Mouse (Mus musculus): ENCODE results near the gene Hddc3. TPM values are rescaled to one million over a fixed set of nuclear protein-coding genes. Genes with fewer than 3 reads are reported as not detected.
A peak's percentile ranks its signal among the peaks of the same experiment; 100 is the strongest.

The Hddc3 gene
- total RNA-seq, 2 experiments from 2014 or later, result 38.5 to 45.9 TPM

- no peak for DNase-seq (ENCODE audit: low spot score in 2 of 2)
Observed at GRCm38 (mm10) chr7:80368635-80369421, 25.9 kb downstream of the Hddc3 start.

DNA sequence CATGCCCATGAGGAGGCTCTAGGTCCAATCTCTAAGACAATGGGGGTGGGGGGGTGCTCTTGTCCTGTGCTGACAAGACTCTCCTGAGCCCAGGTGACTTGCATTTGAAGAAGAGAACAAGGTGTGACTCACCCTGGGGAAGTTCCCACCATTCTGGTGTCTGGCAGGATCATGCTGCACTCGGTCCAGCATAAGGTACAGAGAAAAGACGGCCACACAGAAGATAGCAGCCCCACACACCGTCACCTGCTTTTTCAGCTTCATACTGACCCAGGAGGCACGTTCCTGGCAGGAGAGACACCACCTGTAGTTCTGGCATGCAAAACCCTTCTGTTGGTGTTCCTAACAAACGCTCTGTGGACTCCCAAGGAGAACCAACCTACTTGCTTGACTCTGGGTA lies 26.6 kb downstream of the Hddc3 start:
- DNase-seq (ENCODE audit: low spot score in 2 of 2), result no peak

DNA sequence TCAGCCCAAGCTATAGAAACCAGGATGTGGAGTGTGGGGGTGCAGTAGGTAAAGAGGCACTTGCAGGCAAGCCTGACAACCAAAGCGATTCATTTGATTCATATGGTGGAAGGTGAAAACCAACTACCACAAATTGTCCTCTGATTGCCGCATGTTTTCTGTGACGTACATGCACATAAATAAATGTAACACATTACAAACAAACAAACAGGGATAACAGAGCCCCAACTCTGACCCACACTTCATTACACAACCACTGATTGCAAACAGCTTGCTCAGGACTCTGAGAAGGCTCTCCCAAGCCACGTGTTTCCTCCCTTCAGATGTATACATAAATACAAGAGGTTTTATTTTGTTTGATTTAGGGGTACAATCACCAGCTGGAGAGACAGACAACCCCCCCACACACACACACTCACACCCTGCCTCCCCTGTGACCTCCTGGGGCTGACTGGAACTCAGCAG lies 27.1 kb downstream of the Hddc3 start:
- no peak for DNase-seq (ENCODE audit: low spot score in 2 of 2)

- DNase-seq (ENCODE audit: low spot score in 2 of 2), result peak; percentile 79 to 81
Observed at GRCm38 (mm10) chr7:80370649-80371040, 27.7 kb downstream of the Hddc3 start.

GRCm38 (mm10) chr7:80371041-80371751 lies 28.3 kb downstream of the Hddc3 start, which contains the start of gene Man2a2:
Gene Man2a2, minus strand, starts transcription at chr7:80371375.
- peak; percentile 84 to 87 for DNase-seq (ENCODE audit: low spot score in 2 of 2)

GRCm38 (mm10) chr7:80372166-80372565 lies 29.3 kb downstream of the Hddc3 start:
- DNase-seq (ENCODE audit: low spot score in 2 of 2), result no peak

GRCm38 (mm10) chr7:80372667-80373066 lies 29.8 kb downstream of the Hddc3 start:
- DNase-seq (ENCODE audit: low spot score in 2 of 2), result no peak

- no peak for DNase-seq (ENCODE audit: low spot score in 2 of 2)
Observed at GRCm38 (mm10) chr7:80373352-80373751, 30.4 kb downstream of the Hddc3 start.

GRCm38 (mm10) chr7:80373850-80374249 lies 30.9 kb downstream of the Hddc3 start:
- DNase-seq (ENCODE audit: low spot score in 2 of 2), result no peak

DNA sequence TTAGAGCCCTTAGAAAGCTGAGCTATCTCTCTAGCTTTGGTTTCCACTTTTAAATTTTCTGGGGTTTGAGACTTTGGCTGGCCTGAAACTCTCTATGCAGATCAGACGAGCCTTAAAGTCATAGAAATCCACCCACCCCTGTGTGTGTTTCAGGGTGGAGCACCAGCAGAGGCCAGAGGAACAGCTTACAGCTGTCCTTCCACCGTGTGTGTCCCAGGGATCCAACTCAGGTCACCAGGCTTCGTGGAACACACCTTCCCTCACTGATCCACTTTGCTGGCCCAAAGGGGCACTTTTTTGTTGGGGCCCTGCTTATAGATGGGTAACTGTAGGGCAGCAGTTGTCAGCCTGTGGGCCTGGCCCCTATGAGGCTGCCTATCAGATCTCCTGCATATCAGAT lies 31.4 kb downstream of the Hddc3 start:
- DNase-seq (ENCODE audit: low spot score in 2 of 2), result no peak

DNA sequence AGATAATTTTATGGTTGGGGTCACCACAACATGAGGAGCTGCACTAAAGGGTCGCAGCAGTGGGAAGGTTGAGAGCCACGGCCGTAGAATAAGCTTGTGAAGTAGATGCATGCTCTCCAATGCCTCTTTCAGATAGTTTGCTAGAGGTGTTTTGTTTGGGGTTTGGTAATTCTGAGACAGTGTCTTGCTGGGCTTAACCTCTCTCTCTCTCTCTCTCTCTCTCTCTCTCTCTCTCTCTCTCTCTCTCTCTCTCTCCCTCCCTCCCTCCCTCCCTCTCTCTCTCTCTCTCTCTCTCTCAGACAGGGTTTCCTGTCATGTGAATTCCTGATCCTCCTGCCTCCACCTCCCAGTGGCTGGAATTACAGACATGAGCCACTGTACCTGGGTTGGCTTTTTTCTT lies 31.8 kb downstream of the Hddc3 start:
- no peak for DNase-seq (ENCODE audit: low spot score in 2 of 2)

DNA sequence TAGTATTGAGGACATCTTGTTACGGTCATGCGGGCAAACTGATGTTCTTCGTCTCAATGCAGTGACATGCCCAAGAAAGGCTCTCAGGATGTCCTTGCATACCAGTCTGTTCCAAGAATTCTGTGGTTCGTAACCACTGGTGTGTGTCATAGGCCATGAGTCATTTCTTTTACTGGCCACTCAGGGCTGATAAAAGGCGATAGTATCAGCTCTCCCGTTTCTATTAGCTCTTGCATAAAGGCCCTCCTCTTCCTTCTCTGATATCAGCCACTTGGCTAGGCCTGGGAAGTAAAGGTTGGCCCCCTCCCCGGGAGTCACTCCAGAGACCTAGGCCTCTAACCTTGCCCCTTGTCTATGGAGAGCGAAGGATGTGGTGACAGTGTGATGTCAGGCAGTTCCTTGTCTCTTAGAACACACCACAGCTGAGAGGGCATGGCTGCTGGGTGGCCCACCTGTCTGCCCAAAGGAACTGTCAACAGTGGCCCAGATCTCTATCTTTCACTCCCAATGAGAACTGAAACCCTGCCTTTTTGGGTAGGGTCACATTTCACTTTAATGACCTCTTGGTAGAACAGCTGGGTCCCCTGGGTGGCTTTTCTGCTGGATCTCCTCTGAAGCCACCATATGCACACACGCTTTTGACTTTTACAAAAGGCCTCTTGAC lies 32.6 kb downstream of the Hddc3 start:
- DNase-seq (ENCODE audit: low spot score in 2 of 2), result peak in 1 of 2 experiments; percentile 46

DNA sequence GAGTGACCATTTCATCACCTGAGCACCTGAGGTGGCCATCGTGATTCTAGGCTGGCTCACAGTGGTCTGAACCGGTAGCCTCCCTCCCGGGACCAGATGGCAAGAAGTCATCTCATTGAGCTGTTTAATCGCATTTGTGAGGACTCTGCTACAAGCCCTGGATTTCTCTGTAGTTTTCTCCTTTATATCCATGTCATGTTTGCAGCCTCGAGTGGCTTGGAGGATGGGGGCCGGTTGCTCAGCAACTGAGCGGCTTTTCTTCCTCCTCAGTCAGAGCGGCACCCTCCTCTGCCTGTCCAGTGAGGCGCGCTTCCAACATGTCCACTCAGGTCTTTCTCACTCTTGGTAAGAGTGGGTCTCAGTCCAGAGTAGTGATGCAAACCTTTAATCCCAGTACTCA lies 33.3 kb downstream of the Hddc3 start:
- no peak for DNase-seq (ENCODE audit: low spot score in 2 of 2)

DNA sequence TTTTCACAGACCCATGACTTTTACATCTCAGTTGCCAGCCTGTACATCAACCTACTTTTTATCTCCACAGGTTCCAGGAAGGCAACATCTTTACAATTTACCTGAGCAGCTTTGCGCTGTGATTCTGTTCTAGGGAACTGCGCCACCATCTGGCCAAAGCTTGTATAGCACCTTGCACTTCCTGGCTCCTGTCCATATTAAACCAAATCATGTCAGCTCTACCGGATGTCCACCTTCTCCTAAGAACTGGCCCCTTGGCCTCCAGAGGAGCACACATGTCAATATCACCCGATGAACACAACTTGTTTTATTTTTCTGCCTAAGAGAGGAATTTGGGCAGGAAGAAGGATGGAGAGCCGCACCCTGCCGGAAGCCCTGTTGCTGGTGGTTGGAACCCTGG lies 34.6 kb downstream of the Hddc3 start:
- DNase-seq (ENCODE audit: low spot score in 2 of 2), result peak; percentile 77

DNA sequence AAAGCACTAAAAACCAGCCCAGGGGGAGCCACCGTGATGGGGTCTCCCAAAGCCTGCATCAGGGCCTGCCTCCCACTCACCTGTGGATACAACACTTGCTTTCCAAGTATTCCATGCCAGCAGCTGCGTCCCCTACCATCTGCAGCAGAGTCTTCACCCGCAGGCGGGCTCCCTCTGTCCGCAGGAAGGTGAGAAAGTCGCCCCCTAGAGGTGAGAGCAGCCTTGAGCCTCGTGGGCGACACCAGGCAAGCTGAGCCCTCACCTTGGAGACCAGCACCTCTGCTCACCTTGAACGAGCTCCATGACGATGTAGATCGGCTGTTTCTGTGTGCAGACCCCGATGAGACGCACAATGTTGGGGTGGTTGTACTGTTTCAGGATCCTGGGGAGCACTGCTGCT lies 36.6 kb downstream of the Hddc3 start:
- no peak for DNase-seq (ENCODE audit: low spot score in 2 of 2)

GRCm38 (mm10) chr7:80382919-80383318 lies 40.0 kb downstream of the Hddc3 start:
- DNase-seq (ENCODE audit: low spot score in 2 of 2), result no peak

DNA sequence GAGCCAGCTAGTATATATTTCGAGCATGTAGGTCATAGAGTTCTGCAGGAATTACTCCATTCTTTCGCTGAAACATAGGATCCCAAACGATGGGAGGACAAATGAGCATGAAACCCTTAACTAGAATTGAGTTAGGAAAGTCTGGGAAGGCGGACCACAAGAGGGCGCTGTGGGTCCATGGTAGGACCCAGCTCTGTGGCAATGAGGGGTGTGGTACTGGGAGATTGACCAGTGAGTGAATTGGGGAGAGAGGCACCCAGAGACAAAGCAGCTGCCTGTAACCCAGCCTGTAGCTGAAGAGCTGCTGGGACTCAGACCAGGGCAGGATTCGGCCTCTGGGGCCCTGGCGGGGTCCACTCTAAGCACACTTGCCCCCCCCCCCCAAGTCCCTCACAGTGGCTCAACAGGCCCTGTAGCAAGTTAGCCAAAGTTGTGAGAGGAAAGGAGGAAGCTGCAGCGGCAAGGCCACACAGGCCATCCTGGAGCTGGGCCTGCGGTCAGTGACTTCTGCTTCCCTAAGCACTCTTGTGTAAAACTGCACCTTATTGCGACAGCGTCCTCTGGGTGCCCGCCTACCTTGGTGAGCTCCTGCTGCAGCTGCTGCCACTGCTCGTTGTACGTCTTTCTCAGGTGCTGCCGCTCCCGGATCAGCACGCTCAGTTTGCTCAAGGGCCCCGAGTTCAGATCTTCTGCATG lies 43.5 kb downstream of the Hddc3 start:
- DNase-seq (ENCODE audit: low spot score in 2 of 2), result peak; percentile 93 to 97

GRCm38 (mm10) chr7:80387033-80387632 lies 44.2 kb downstream of the Hddc3 start:
- no peak for DNase-seq (ENCODE audit: low spot score in 2 of 2)

GRCm38 (mm10) chr7:80387633-80388543 lies 45.0 kb downstream of the Hddc3 start, which contains the start of gene Fes:
Gene Fes, minus strand, starts transcription at chr7:80387946.
- DNase-seq (ENCODE audit: low spot score in 2 of 2), result peak in 1 of 2 experiments; percentile 60

DNA sequence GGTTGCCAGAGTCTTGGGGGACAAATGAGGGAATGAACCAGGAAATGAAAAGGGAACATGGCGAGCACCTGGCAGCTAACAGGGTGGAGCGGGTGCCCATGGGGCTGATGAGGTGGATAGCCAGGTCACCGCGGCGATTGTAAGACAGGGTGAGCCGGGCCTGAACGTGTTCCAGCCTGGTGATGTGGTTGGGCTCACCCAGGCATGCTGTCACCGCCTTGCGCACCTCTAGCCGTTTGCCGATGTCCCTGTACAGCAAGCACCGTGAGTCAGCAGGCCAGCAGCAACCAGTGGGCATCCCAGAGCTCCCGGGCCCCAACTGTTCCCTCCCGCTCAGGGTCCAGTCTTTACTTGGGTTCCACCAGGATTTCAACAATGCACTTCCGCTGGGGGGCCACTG lies 49.2 kb downstream of the Hddc3 start:
- no peak for DNase-seq (ENCODE audit: low spot score in 2 of 2)
